Mouse (Mus musculus): ENCODE measurements around the gene Elk1. TPM values are rescaled to one million over a fixed set of nuclear protein-coding genes. Genes with fewer than 3 reads are reported as not detected.

The Elk1 gene
- polyA plus RNA-seq (2017; shearing (Covaris generic)): 10.8 TPM

DNA sequence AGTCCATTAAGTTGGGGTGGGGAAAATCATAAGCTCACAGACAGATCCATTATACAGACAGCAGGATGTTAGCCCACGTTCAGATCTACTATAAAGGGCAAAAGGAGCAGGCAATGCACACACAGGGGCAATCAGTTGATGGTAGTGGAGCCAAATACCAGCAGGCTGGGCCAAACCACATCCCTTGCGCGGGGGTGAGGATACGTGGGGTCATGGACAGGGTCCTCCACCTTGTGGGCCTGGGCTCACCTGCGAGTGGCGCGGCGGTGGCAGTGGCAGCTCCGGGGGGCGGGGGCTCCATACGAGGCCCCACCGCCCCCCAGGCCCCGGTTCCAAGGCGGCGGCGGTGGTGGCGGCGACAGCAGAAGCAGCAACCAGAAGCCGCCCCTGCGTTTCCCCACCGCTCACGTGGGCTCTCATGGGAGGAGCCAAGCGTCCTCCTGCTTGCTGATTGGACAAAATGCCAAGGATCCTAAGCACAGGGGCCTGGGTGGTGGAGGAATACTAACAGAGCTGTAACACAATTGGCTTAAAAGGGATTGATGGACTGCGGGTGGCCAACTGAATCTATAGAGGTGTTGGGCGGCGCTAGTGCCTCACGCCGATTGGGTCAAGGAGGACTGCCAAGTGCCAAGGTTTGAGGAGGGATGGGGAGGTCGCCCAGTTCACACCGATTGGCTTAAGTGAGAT is at the start of gene Elk1:
Gene Elk1 (minus strand): TSS at position 418 of the 690 bp plus-strand sequence.

DNA sequence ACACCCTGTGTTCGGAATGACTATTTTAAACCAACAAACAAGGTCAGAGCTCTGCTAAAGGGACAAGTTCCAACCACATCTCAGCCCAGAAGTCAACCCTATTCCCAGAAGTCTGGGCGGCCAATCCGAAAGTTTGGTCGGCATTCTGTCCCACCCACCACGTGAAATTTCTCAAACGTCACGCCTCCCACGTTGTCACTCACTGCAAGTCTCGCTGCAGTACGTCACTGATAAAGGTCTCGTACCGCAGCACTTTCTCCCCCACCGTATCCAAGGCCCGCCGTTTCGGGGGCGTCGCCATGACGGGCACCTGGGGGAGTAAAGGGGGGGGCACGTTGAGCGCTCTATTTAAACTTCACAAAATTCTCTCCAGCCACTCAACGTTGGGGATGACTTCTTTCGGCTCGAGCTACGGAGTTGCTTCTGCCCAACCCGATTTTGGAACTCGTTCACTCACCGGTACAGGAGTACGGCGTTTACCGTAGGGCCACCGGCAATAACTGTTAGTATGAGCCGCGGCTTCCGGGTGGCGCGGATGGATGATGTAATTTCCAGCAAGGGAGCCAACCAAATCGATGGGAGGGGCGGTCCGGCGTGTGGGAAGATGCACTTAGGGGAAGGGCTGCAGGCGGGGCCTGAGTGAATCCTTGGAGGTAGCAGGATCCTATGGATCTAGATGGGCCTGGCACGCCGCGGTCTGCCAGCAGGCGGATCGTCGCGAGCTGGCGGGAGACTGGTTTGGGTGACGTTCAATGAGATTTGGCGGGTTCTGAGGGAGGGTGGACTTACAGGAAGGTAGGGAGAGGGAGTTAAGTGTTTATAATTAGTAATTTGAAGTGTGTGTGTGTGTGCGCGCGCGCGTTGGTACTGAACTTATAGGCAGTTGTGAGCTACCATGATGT is 11.3 kb upstream of the Elk1 start, which contains the start of gene Uxt:
Gene Uxt (minus strand): TSS at position 541 of the 902 bp plus-strand sequence.

DNA sequence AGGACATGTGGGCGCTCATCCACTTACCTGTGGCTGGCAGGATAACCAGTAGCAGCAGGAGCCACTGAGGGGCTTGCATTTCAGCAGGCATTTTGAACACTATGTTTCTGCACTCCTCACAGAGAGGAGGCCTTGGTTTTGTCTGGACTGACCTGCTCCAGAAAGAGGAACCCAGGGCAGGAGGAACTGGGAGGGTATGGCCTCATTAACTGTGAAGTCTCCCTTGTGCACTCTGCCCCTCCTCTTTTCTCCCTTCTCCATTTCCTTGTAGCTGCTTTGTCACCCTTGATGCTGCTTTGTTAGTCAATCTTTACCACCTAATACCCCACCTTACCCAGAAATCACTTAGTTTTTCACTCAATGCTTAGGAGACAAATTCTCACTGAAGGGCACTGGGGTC is 19.0 kb downstream of the Elk1 start, which contains the start of gene Cfp:
Gene Cfp (minus strand): TSS at position 192 of the 400 bp plus-strand sequence.

DNA sequence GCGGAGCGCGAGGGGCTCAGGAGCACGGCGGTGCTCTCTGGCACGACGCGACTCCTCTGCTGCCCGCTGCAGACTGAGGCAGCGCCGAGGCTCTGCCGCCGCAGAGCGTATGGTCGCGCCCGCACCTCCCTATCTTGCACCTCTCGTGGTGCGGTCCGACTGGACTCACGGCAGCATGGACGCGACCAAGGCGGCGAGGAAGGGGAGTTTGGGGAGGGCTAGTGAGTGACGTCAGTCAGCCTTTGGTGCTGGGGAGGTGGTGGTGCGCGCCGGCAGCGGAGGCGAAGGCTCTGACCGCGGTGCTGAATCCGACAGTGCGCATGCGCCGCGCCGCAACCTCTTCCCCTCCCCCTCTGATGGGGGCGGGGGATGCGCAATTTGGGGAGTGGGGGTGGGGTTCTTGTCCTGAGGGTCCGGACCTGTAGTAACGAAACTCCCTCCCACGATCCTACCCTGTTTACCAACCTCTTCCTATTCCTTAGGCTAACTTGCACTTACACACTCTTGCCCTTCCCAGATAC is 29.5 kb downstream of the Elk1 start, which contains the start of gene Syn1:
Gene Syn1 (minus strand): TSS at position 161 of the 521 bp plus-strand sequence.

Other genes starting within 250 kb of the Elk1 start
- 29.4 TPM for gene Usp11, start 246.7 kb downstream of the Elk1 start, polyA plus RNA-seq (2017; shearing (Covaris generic))
- gene Araf, start 152.8 kb downstream of the Elk1 start, polyA plus RNA-seq (2017; shearing (Covaris generic)): 205 TPM
- gene Timp1, start 80.4 kb downstream of the Elk1 start, polyA plus RNA-seq (2017; shearing (Covaris generic)): not detected
- gene Syn1, start 29.6 kb downstream of the Elk1 start, polyA plus RNA-seq (2017; shearing (Covaris generic)): 0.50 TPM
- gene Cfp, start 19.1 kb downstream of the Elk1 start, polyA plus RNA-seq (2017; shearing (Covaris generic)): 12.3 TPM
- gene Uxt, start 11.4 kb upstream of the Elk1 start, polyA plus RNA-seq (2017; shearing (Covaris generic)): 44.0 TPM
- 17.3 TPM for gene Zfp182, start 111.7 kb upstream of the Elk1 start, polyA plus RNA-seq (2017; shearing (Covaris generic))
- gene Spaca5, start 117.8 kb upstream of the Elk1 start, polyA plus RNA-seq (2017; shearing (Covaris generic)): not detected
- gene Zfp300, start 138.9 kb upstream of the Elk1 start, polyA plus RNA-seq (2017; shearing (Covaris generic)): 3.1 TPM
- not detected for gene Ssxa1, start 165.2 kb upstream of the Elk1 start, polyA plus RNA-seq (2017; shearing (Covaris generic))
- not detected for gene Gm21876, start 225.0 kb upstream of the Elk1 start, polyA plus RNA-seq (2017; shearing (Covaris generic))

Measured in inflammation-experienced regulatory T-cells, adult 16 weeks (primary cell).